Mouse (Mus musculus) gastrocnemius, postnatal 36 days (tissue): ENCODE data around the gene Jade3. TPM values are rescaled to one million over a fixed set of nuclear protein-coding genes. Genes with fewer than 3 reads are reported as not detected.
"Not testable (repeated sequence)": the region's sequence is repeated elsewhere in the genome, so short reads cannot be mapped to it uniquely, and the experiment has no call there.

ENCODE experiments used
- DNase-seq, 2 experiments: peaks; one replicate each; pipeline ENCODE4 v3.0.0; 2022
- intact Hi-C: fragments of 180-260 bp; cut with DNase I; formaldehyde crosslinking; loops from one replicate; pipeline ENCODE4 v1.15.1; 2025
- long read RNA-seq, 2 experiments: library from polyadenylated mRNA; stranded (forward); transcript quantifications; one replicate each; pipeline ENCODE4 v2.0.0; 2021
- total RNA-seq, 2 experiments: library from RNA; stranded (reverse); gene quantifications; 2 replicates each; pipeline ENCODE4 v1.2.3; 2021

Gene Jade3
- total RNA-seq = under 1 TPM; 0.54 to 0.59 TPM
- long read RNA-seq, experiment 1 = 0 reads
- long read RNA-seq, experiment 2 = 0 reads

DNA sequence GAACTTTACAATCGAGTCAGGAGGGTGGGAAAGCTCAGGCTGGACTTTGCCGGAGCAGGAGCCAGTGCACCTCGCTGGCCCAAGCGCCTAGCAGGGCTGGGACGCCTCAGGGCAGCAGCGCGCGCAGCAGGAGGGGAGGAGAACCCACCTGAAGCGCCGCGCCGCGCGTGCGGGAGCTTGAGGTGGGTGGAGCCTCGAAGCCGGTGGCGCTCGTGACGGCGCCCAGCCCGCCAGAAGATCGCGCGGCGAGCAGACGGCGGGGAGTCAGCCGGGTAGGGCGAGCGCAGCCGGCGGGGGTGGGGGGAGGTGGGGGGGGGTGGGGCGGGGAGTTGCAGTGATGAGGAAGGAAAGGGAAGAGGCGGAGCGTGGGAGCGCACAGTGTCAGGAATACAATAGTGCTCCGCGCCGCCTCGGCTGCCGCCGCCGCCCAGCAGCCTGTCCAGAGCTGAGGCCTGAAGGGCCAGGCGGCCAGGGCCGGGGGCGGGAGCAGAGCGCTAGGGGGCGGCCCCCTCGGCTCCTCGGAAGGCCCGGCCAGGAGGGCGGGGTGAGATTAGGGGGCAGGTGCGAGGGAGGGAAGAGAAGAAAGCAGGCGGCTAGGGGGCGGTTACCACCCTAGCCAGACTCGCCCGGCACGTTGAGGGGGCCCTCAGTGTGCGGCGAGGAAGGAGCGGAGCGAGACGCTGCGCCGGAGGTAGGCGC is at the start of gene Jade3:
Gene Jade3, plus strand, starts transcription at position 549 of the 699 bp plus-strand sequence.
- intact Hi-C loops = no loop called here
- peak; percentile 48 to 53 for DNase-seq

- DNase-seq = no peak
- intact Hi-C loops = no loop called here
Observed at GRCm38 (mm10) chrX:20379347-20380014, 46.0 kb upstream of the Jade3 start.

DNA sequence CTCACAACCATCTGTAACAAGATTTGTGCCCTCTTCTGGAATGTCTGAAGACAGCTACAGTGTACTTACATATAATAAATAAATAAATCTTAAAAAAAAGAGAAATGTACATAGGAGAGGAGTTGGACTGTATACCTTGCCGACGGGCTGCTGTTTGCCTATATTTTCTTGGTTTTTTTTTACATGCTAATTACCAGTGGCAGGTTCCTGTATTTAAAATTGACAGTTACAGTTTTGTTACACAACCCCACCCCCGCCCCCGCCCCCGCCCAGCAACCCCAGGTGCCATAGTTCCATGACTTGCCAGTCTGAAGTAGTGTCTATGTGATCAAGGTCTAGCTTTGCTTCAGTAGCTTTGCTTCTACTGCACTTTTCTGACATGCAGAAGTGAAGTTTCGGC is 43.2 kb upstream of the Jade3 start:
- intact Hi-C loops = no loop called here
- DNase-seq = no peak

GRCm38 (mm10) chrX:20387006-20387405 is 38.5 kb upstream of the Jade3 start:
- DNase-seq = no peak
- intact Hi-C loops = no loop called here

DNA sequence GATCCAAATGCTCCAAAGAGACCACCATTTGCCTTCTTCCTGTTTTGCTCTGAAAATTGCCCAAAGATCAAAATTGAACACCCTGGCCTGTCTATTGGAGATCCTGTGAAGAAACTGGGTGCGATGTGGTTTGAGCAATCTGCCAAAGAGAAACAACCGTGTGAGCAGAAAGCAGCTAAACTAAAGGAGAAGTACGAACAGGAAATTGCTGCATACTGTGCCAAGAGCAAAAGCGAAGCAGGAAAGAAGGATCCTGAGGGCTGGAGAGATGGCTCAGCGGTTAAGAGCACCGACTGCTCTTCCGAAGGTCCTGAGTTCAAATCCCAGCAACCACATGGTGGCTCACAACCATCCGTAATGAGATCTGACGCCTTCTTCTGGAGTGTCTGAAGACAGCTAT is 33.5 kb upstream of the Jade3 start:
- DNase-seq, intact Hi-C loops: not testable (repeated sequence)

- intact Hi-C loops = no loop called here
Observed at GRCm38 (mm10) chrX:20392942-20393341, 32.5 kb upstream of the Jade3 start.

GRCm38 (mm10) chrX:20404068-20404467 is 21.4 kb upstream of the Jade3 start:
- intact Hi-C loops = no loop called here
- no peak for DNase-seq

More at GRCm38 (mm10) chrX:20392942-20393341, 32.5 kb upstream of the Jade3 start:
- DNase-seq = no peak

GRCm38 (mm10) chrX:20406909-20407308 is 18.6 kb upstream of the Jade3 start:
- intact Hi-C loops = no loop called here
- no peak for DNase-seq

- intact Hi-C loops = no loop called here
- DNase-seq = no peak
Observed at GRCm38 (mm10) chrX:20407676-20408075, 17.8 kb upstream of the Jade3 start.

GRCm38 (mm10) chrX:20411382-20411781 is 14.1 kb upstream of the Jade3 start:
- intact Hi-C loops = no loop called here
- no peak for DNase-seq

- intact Hi-C loops = no loop called here
- DNase-seq = no peak
Observed at GRCm38 (mm10) chrX:20412221-20412620, 13.3 kb upstream of the Jade3 start.

DNA sequence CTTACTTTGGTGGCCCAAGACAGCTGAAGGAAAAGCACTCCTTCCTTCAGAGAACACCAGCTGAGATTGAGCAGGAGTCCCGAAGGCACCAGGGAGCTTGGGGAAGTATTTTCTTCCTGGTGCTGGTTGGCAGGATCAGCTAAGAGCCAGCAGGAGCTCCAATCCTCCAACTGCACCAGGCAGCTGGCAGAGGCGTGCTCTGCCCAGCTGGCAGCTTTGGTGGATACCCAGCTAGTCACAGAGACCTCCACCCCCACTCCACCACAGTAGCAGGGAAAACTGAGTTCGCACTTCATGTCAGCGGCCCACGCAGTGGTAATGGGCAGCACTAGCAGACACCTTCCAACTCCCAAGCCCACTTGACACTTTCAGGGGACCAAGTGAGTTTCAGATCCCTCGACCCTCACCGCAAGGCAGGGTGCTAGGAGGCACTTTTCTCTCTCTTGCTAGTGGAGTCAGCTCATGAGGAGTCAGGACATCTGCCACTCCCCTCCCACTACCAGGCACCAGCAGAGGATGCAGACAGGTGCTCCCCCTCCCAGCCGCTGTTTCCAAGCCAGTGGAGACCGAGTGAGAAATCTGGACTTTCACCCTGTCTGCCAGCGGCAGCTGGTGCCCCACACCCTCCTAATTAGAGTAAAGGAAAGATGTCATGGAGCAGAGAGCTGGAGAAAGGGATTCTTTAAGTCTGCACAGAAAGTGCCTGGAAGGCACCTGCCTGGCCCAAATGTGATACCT is 10.4 kb upstream of the Jade3 start:
- no peak for DNase-seq
- intact Hi-C loops = no loop called here

GRCm38 (mm10) chrX:20418461-20418860 is 7.0 kb upstream of the Jade3 start:
- no peak for DNase-seq
- intact Hi-C loops = no loop called here

GRCm38 (mm10) chrX:20419536-20419935 is 6.0 kb upstream of the Jade3 start:
- DNase-seq = no peak
- intact Hi-C loops = no loop called here

GRCm38 (mm10) chrX:20425839-20426449 is 456 bp downstream of the Jade3 start:
- DNase-seq = peak in 1 of 2 experiments; percentile 14
- intact Hi-C loops = no loop called here

- intact Hi-C loops = no loop called here
- no peak for DNase-seq
Observed at GRCm38 (mm10) chrX:20483213-20483612, 57.7 kb downstream of the Jade3 start.

- DNase-seq = no peak
- intact Hi-C loops = no loop called here
Observed at GRCm38 (mm10) chrX:20497682-20498081, 72.2 kb downstream of the Jade3 start.

GRCm38 (mm10) chrX:20520290-20520939 is 94.9 kb downstream of the Jade3 start:
- no peak for DNase-seq
- intact Hi-C loops = no loop called here

DNA sequence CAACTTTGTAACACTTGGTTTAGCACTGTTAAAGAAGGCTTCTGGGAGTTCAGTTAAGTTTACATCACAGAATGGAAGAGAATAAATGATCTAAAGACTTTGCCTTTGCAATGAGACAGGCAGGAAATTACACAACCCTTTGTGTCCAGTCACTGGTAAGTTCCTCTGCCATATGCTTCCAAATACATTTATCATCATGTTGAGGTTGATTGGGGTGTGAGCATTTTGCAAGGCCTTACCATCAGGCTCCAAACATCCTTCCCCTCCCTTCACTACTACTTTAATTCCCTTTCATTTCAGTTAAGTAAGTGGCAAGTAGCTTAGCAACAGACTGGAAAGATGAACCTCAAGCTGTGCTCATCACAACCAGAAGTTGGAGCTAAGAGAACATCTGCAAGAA is 96.1 kb downstream of the Jade3 start:
- no peak for DNase-seq
- intact Hi-C loops = no loop called here

- DNase-seq = no peak
- intact Hi-C loops = no loop called here
Observed at GRCm38 (mm10) chrX:20532621-20533020, 107.1 kb downstream of the Jade3 start.
